Mouse (Mus musculus) limb, embryonic 11.5 days (tissue): ENCODE data around the gene Lrrc7. TPM values are rescaled to one million over a fixed set of nuclear protein-coding genes. Genes with fewer than 3 reads are reported as not detected.

Experiments used
- ATAC-seq: fragments of 200-750 bp; cut with Nextera tagmentation; 2 replicates; pipeline ENCODE4 v1.8.0; 2017; ENCODE audit warnings: low read depth; ENCODE audit not compliant: insufficient number of reproducible peaks, low FRiP score, low TSS enrichment
- DNase-seq: peaks from one replicate; pipeline ENCODE4 v3.0.0-alpha.2; 2015; ENCODE audit warnings: low spot score
- H3K27ac ChIP-seq: fragments of 300-500 bp; sonication (generic); replicated peaks from 2 replicates; pipeline ENCODE4 v1.5.1; 2014; ENCODE audit warnings: low read depth, mild to moderate bottlenecking, low read length
- H3K27me3 ChIP-seq: fragments of 300-500 bp; sonication (generic); 2 replicates; pipeline ENCODE4 v1.6.1; 2014; ENCODE audit warnings: mild to moderate bottlenecking, low read length, mixed read lengths; ENCODE audit not compliant: control insufficient read depth, insufficient read depth
- H3K36me3 ChIP-seq: fragments of 300-500 bp; sonication (generic); 2 replicates; pipeline ENCODE4 v1.6.1; 2014; ENCODE audit warnings: mild to moderate bottlenecking, low read length, moderate library complexity, mixed read lengths; ENCODE audit not compliant: control insufficient read depth, insufficient read depth
- H3K4me1 ChIP-seq: fragments of 300-500 bp; sonication (generic); 2 replicates; pipeline ENCODE4 v1.6.1; 2014; ENCODE audit warnings: low read length, mixed read lengths; ENCODE audit not compliant: control insufficient read depth, insufficient read depth
- H3K4me2 ChIP-seq: fragments of 300-500 bp; sonication (generic); 2 replicates; pipeline ENCODE4 v1.6.1; 2014; ENCODE audit warnings: low read depth, mild to moderate bottlenecking, moderate library complexity; ENCODE audit not compliant: severe bottlenecking
- H3K4me3 ChIP-seq: fragments of 300-500 bp; sonication (generic); 2 replicates; pipeline ENCODE4 v1.5.1; 2014; ENCODE audit warnings: low read depth, low read length
- H3K9ac ChIP-seq: fragments of 300-500 bp; sonication (generic); 2 replicates; pipeline ENCODE4 v1.6.1; 2014; ENCODE audit warnings: mild to moderate bottlenecking, low read length
- H3K9me3 ChIP-seq: fragments of 300-500 bp; sonication (generic); 2 replicates; pipeline ENCODE4 v1.6.1; 2016; ENCODE audit warnings: low read length; ENCODE audit not compliant: control insufficient read depth
- WGBS: fragments of 180-500 bp; shearing (Covaris S2); extraction: QIAGEN DNeasy Blood & Tissue Kit; methylation state at CpG from one replicate; pipeline ENCODE4 v1.1.7; 2014; 5-methylcytosine and 5-hydroxymethylcytosine counted together
- polyA plus RNA-seq: library from polyadenylated mRNA; unstranded; fragments of >200 nt; fragmentation: Nextera tagmentation; extraction: Ambion mirVana; gene quantifications from 2 replicates; pipeline ENCODE4 v1.2.1, GENCODE M21; 2014

Lrrc7 gene
- polyA plus RNA-seq, 1 experiment from 2014 or later: 0.27 TPM

DNA sequence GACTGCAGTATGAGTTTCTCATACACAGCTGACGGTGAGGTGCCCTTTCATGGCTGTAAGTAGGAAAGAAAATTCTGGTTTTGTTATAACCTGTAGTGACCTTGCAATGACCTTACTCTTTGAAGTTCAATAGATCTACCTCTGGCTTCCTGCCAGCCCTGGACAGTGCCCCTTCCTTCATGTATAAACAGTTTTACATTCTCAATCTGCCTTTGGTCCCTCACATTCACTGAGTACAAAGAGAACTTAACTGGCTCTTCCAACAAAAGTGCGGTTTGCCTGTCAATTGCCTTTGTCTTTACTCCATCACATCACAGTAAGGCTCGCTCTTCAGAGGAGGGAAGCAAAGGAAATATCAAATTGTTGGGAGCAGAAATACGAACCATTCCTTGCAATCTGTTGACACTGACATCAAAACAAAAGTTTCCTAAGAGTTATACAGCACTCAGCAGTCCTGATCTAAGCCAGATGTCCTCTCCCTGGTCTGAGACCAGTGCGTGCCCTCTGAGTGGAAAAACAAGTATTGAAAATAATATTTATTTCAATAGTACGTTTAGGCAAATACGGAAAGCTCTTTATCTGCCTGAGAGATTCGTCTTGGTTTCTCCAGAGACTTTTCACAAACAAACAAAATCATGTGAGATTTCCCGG, 493.3 kb downstream of the Lrrc7 start:
- no peak overlapping the region for H3K27ac ChIP-seq
- H3K4me3 ChIP-seq: no peak overlapping the region
- H3K4me2 ChIP-seq: no peak overlapping the region
- no peak overlapping the region for H3K9ac ChIP-seq
- no peaks in the 10 kb centered on the region; the same call in 1 of the 2 replicates for H3K36me3 ChIP-seq
- no peaks in the 10 kb centered on the region for H3K27me3 ChIP-seq
- no peaks in the 10 kb centered on the region for H3K9me3 ChIP-seq
- no peaks in the 10 kb centered on the region for H3K4me1 ChIP-seq
- ATAC-seq: peak; percentile 63; the same call in 1 of the 2 replicates
- peak; percentile 37 for DNase-seq
- 33% methylated on average over 9 of the region's 9 CpGs for WGBS

DNA sequence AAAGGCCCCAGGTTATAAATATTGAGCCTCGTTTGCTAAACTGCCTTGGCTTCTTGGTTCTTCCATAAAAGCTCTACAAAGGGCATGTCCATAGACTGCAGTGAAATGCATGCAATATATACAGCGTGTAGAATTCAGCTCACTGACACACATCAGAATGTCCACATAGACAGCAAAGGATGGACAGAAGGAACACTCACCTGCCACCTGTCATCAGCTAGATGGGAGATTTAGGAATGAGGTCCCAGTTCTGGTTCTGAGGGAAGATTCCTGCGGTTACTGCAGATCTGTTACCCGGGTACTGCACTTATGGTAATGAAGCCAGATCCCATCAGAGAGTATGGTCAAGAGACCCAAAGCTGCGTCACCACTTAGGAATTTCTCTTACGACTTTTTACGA, 494.1 kb downstream of the Lrrc7 start:
- Histone ChIP-seq H3K9me3 (no peaks in the 10 kb centered on the region), H3K27me3 (no peaks in the 10 kb centered on the region), H3K36me3 (no peaks in the 10 kb centered on the region; the same call in 1 of the 2 replicates), H3K4me1 (no peaks in the 10 kb centered on the region), H3K4me2 (no peak overlapping the region), H3K27ac (no peak overlapping the region), H3K4me3 (no peak overlapping the region), H3K9ac (no peak overlapping the region)
- ATAC-seq: no peak
- DNase-seq: no peak
- 56% methylated on average over 7 of the region's 7 CpGs for WGBS

DNA sequence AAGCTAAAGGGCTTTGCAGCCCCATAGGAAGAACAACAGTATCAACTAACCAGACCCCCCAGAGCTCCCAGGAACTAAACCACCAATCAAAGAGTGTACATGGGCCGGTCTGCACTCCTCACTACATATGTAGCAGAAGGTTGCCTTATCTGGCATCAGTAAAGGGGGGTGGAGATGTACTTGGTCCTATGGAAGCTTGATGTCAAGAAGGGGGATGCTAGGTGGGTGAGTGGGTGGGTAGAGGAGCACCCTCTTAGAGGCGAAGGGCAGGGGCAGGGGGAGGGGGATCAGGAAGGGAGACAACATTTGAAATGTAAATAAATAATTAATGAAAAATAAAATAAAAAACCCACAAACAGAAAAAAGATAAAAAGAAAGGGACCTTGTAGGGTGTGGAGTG, 496.8 kb downstream of the Lrrc7 start:
- Histone ChIP-seq H3K27me3 (no peaks in the 10 kb centered on the region), H3K9me3 (no peaks in the 10 kb centered on the region), H3K36me3 (no peaks in the 10 kb centered on the region; the same call in 1 of the 2 replicates), H3K4me1 (no peaks in the 10 kb centered on the region), H3K4me2 (no peak overlapping the region), H3K4me3 (no peak overlapping the region), H3K27ac (no peak overlapping the region), H3K9ac (no peak overlapping the region)
- WGBS: 95% methylated on average over 2 of the region's 2 CpGs
- no peak for DNase-seq
- ATAC-seq: no peak

- H3K4me1 ChIP-seq: no peaks in the 10 kb centered on the region
- WGBS: 90% methylated on average over 5 of the region's 5 CpGs
- peaks cover 4% of the 10 kb centered on the region; the same call in 1 of the 2 replicates for H3K36me3 ChIP-seq
- ATAC-seq (no peak), DNase-seq (no peak)
- H3K9me3 ChIP-seq: no peaks in the 10 kb centered on the region
- H3K4me3 ChIP-seq: no peak overlapping the region
- H3K9ac ChIP-seq: no peak overlapping the region
- H3K27me3 ChIP-seq: no peaks in the 10 kb centered on the region
- H3K27ac ChIP-seq: no peak overlapping the region
- H3K4me2 ChIP-seq: no peak overlapping the region
These were observed 500.1 kb downstream of the Lrrc7 start for GRCm38 (mm10) chr3:158061811-158062523.

DNA sequence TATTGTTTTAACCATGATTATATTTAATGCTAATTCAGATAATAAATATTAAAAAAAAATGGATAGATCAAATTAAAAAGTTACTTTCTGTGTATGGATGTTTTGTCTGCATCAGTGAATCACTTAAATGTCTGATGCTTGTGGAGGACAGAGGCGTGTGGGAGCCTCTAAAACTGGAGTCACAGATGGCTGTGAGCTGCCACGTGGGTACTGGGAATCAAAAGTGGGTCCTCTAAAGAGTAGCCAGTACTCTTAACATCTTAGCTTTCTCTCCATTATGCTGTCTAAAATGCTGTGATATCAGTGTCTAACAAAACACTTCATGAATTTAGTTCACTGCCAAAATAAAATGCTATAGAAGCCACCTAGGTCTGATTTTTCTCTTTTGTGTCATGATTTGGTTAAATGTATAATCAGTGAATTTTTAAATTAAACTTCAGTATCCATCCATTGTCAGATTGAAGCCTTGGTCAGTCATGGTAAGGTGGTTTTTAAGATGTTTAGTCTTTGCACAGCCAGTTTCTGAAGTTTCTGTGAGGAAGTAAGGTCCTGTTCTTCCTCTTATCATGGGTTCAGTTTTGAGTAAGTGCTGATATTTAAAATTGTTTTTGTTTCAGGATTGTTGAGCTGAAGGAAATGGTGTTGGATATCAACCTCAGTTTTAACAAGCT, 501.3 kb downstream of the Lrrc7 start:
- H3K4me3 ChIP-seq: no peak overlapping the region
- DNase-seq: no peak
- H3K9me3 ChIP-seq: no peaks in the 10 kb centered on the region
- ATAC-seq: no peak
- 91% methylated on average over 2 of the region's 2 CpGs for WGBS
- H3K27ac ChIP-seq: no peak overlapping the region
- H3K27me3 ChIP-seq: no peaks in the 10 kb centered on the region
- H3K36me3 ChIP-seq: peaks cover 6% of the 10 kb centered on the region; the same call in 1 of the 2 replicates
- no peak overlapping the region for H3K9ac ChIP-seq
- H3K4me1 ChIP-seq: no peaks in the 10 kb centered on the region
- H3K4me2 ChIP-seq: no peak overlapping the region

GRCm38 (mm10) chr3:158049508-158049907, 512.5 kb downstream of the Lrrc7 start:
- Histone ChIP-seq H3K4me2 (no peak overlapping the region), H3K4me3 (no peak overlapping the region), H3K27me3 (no peaks in the 10 kb centered on the region), H3K27ac (no peak overlapping the region), H3K36me3 (no peaks in the 10 kb centered on the region; the same call in 1 of the 2 replicates), H3K9me3 (no peaks in the 10 kb centered on the region), H3K4me1 (no peaks in the 10 kb centered on the region), H3K9ac (no peak overlapping the region)
- WGBS: 82% methylated on average over 2 of the region's 2 CpGs
- DNase-seq (no peak), ATAC-seq (no peak)

- Histone ChIP-seq H3K9ac (no peak overlapping the region), H3K4me2 (no peak overlapping the region), H3K9me3 (no peaks in the 10 kb centered on the region), H3K27ac (no peak overlapping the region), H3K36me3 (no peaks in the 10 kb centered on the region; the same call in 1 of the 2 replicates), H3K27me3 (no peaks in the 10 kb centered on the region), H3K4me1 (peaks cover 7% of the 10 kb centered on the region; the same call in 1 of the 2 replicates), H3K4me3 (no peak overlapping the region)
- ATAC-seq (no peak), DNase-seq (no peak)
- WGBS: 90% methylated on average over 2 of the region's 2 CpGs
These were observed 521.3 kb downstream of the Lrrc7 start for GRCm38 (mm10) chr3:158040755-158041154.

DNA sequence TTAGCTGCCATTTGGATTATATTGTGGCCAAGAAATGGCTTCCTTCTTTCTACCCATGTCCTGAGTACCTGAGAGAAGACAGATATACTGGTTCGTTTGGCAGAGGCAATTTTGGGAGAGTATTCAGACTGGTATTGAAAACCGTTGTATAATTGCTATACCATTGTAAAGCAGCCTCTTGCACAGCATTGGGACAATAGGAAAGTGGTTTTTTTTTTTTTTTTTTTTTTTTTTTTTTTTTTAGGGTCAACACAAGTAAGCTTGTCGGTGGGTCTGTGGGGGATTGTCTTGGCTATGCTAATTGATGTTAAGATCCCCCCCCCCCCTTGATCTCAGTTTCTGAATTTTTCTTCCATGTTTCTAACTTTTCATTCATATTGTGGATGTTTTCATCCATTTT, 523.9 kb downstream of the Lrrc7 start:
- H3K27ac ChIP-seq: no peak overlapping the region
- DNase-seq (no peak), ATAC-seq (no peak)
- no peak overlapping the region for H3K4me2 ChIP-seq
- no peaks in the 10 kb centered on the region for H3K27me3 ChIP-seq
- peaks cover 10% of the 10 kb centered on the region; the same call in 1 of the 2 replicates for H3K4me1 ChIP-seq
- 82% methylated on average over 3 of the region's 3 CpGs for whole genome bisulfite sequencing
- H3K9me3 ChIP-seq: no peaks in the 10 kb centered on the region
- no peak overlapping the region for H3K4me3 ChIP-seq
- H3K9ac ChIP-seq: no peak overlapping the region
- no peaks in the 10 kb centered on the region; the same call in 1 of the 2 replicates for H3K36me3 ChIP-seq
